ENCODE assay signal across 8 mouse cellular contexts in genomic region chr15:78947657-78948056, GRCm38 (mm10). TPM values are rescaled to one million over a fixed set of nuclear protein-coding genes. Genes with fewer than 3 reads are reported as not detected.
DNase-seq lines count a peak whose midpoint lies in the region; ATAC-seq and TF ChIP-seq lines count a peak whose summit lies in the region.

TSS of gene Triobp (plus strand) at chr15:78947724.

- TF ChIP-seq CTCF in embryonic fibroblast, embryonic 13.5 days (IDR thresholded peaks at IDR 0.05; ENCODE audit: borderline replicate concordance, insufficient read depth, low read length) = no peak

- peak within 1 kb of the TSS; percentile 37 for H3K4me3 ChIP-seq in embryonic fibroblast, embryonic 13.5 days (ENCODE audit: insufficient read depth, low read length)

- ATAC-seq in monocyte, adult 5-6 weeks (replicated peaks; ENCODE audit: insufficient number of reproducible peaks, low FRiP score, low TSS enrichment, poor library complexity, severe bottlenecking) = peak; percentile 93

- peak; percentile 66 for TF ChIP-seq POLR2A in embryonic fibroblast, embryonic 13.5 days (IDR thresholded peaks at IDR 0.05; ENCODE audit: low read depth, low read length)

- H3K27ac ChIP-seq in embryonic fibroblast, embryonic 13.5 days (ENCODE audit: insufficient read depth, low read length) = no peak within 1 kb of the TSS

- H3K4me1 ChIP-seq in embryonic fibroblast, embryonic 13.5 days (ENCODE audit: control insufficient read depth, insufficient read depth, low read length) = 0 out of 2 replicates have a peak, but pooled peaks cover 3% of the 10 kb centered on the region

- DNase-seq in 3T3-L1 (ENCODE audit: low read depth, low spot score) = peak; percentile 92
- DNase-seq in adrenal gland, postnatal 4 days (ENCODE audit: low spot score in 2 of 2) = peak; percentile 50 to 68
- peak; percentile 89 for DNase-seq in heart, adult 8-10 months (ENCODE audit: low spot score)
- peak; percentile 89 for DNase-seq in kidney, adult 9 months
- peak; percentile 88 for DNase-seq in liver
- peak; percentile 79 to 80 for DNase-seq in spleen, postnatal 4 days (ENCODE audit: low spot score in 2 of 2)

RNA-seq across cellular contexts. Expression of gene Triobp, which starts in this region (rescaled TPM):
- total RNA-seq in adrenal gland, postnatal 4 days (2021) = 100 to 1,000 TPM in 1 of 2 experiments, 10 to 100 TPM in 1; 96.9 to 112 TPM
- 34.2 and 45.6 TPM in 2 replicates for polyA plus RNA-seq in embryonic fibroblast, embryonic 13.5 days (2011; ENCODE audit: insufficient read length, low read depth, missing spikeins)
- total RNA-seq in heart, adult 8-10 months (2022) = 10 to 100 TPM; 30.2 to 31.3 (median 31.0) TPM
- total RNA-seq in monocyte, adult 5-6 weeks (2017) = 21.8 to 39.7 TPM (median 29.5 TPM) in 3 replicates
